Mouse (Mus musculus) embryonic facial prominence, embryonic 14.5 days (tissue): ENCODE measurements around the gene Lzts2. TPM values are rescaled to one million over a fixed set of nuclear protein-coding genes. Genes with fewer than 3 reads are reported as not detected.

Experiments used
- ATAC-seq: fragments of 200-750 bp; cut with Nextera tagmentation; 2 replicates; pipeline ENCODE4 v1.8.0; 2017; ENCODE audit warnings: low read depth, moderate number of reproducible peaks, moderate TSS enrichment
- DNase-seq: peaks from one replicate; pipeline ENCODE4 v3.0.0-alpha.2; 2015; ENCODE audit warnings: low spot score
- H3K27ac ChIP-seq: fragments of 300-500 bp; sonication (generic); replicated peaks from 2 replicates; pipeline ENCODE4 v1.5.1; 2014; ENCODE audit warnings: low read depth, mild to moderate bottlenecking, low read length, moderate library complexity
- H3K27me3 ChIP-seq: fragments of 300-500 bp; sonication (generic); replicated peaks from 2 replicates; pipeline ENCODE4 v1.6.1; 2014; ENCODE audit warnings: low read length; ENCODE audit not compliant: control insufficient read depth, insufficient read depth
- H3K36me3 ChIP-seq: fragments of 300-500 bp; sonication (generic); 2 replicates; pipeline ENCODE4 v1.6.1; 2014; ENCODE audit warnings: low read length, mixed read lengths; ENCODE audit not compliant: control insufficient read depth, insufficient read depth
- H3K4me1 ChIP-seq: fragments of 300-500 bp; sonication (generic); 2 replicates; pipeline ENCODE4 v1.6.1; 2014; ENCODE audit warnings: antibody characterized with exemption, low read length; ENCODE audit not compliant: control insufficient read depth, insufficient read depth
- H3K4me2 ChIP-seq: fragments of 300-500 bp; sonication (generic); 2 replicates; pipeline ENCODE4 v1.6.1; 2014; ENCODE audit warnings: low read depth, mild to moderate bottlenecking, low read length, moderate library complexity, mixed read lengths
- H3K4me3 ChIP-seq: fragments of 300-500 bp; sonication (generic); 2 replicates; pipeline ENCODE4 v1.5.1; 2014; ENCODE audit warnings: low read depth, mild to moderate bottlenecking, low read length
- H3K9ac ChIP-seq: fragments of 300-500 bp; sonication (generic); 2 replicates; pipeline ENCODE4 v1.6.1; 2014; ENCODE audit warnings: low read depth, mild to moderate bottlenecking, low read length, moderate library complexity, mixed read lengths
- H3K9me3 ChIP-seq: fragments of 300-500 bp; sonication (generic); 2 replicates; pipeline ENCODE4 v1.6.1; 2016; ENCODE audit warnings: low read length; ENCODE audit not compliant: control insufficient read depth
- WGBS: fragments of 180-500 bp; shearing (Covaris S2); extraction: QIAGEN DNeasy Blood & Tissue Kit; methylation state at CpG from one replicate; pipeline ENCODE4 v1.1.7; 2014; 5-methylcytosine and 5-hydroxymethylcytosine counted together
- polyA plus RNA-seq: library from polyadenylated mRNA; unstranded; fragments of >200 nt; fragmentation: Nextera tagmentation; extraction: Ambion mirVana; gene quantifications from 2 replicates; pipeline ENCODE4 v1.2.1, GENCODE M21; 2014

Gene Lzts2
- polyA plus RNA-seq, 1 experiment from 2014 or later = 51.2 TPM

GRCm38 (mm10) chr19:44985159-44985988 is 28.8 kb upstream of the Lzts2 start:
- Histone ChIP-seq H3K27me3 (no peaks in the 10 kb centered on the region), H3K36me3 (peaks cover 20% of the 10 kb centered on the region), H3K4me1 (peaks cover 14% of the 10 kb centered on the region), H3K27ac (no peak overlapping the region), H3K9ac (no peak overlapping the region), H3K4me3 (no peak overlapping the region), H3K9me3 (no peaks in the 10 kb centered on the region), H3K4me2 (no peak overlapping the region)
- WGBS = 51% methylated on average over 5 of the region's 5 CpGs
- ATAC-seq (no peak), DNase-seq (no peak)

GRCm38 (mm10) chr19:44987004-44987403 is 27.2 kb upstream of the Lzts2 start:
- H3K36me3 ChIP-seq = peaks cover 6% of the 10 kb centered on the region
- no peak overlapping the region for H3K27ac ChIP-seq
- H3K9me3 ChIP-seq = no peaks in the 10 kb centered on the region
- no peaks in the 10 kb centered on the region for H3K27me3 ChIP-seq
- no peak overlapping the region for H3K4me2 ChIP-seq
- DNase-seq (no peak), ATAC-seq (no peak)
- no peak overlapping the region for H3K4me3 ChIP-seq
- peaks cover 14% of the 10 kb centered on the region for H3K4me1 ChIP-seq
- H3K9ac ChIP-seq = no peak overlapping the region
- WGBS = 62% methylated on average over 6 of the region's 6 CpGs

GRCm38 (mm10) chr19:44987851-44988250 is 26.4 kb upstream of the Lzts2 start:
- Histone ChIP-seq H3K9me3 (no peaks in the 10 kb centered on the region), H3K4me3 (no peak overlapping the region), H3K4me1 (peaks cover 14% of the 10 kb centered on the region), H3K9ac (no peak overlapping the region), H3K27me3 (no peaks in the 10 kb centered on the region), H3K27ac (no peak overlapping the region), H3K4me2 (no peak overlapping the region), H3K36me3 (peaks cover 5% of the 10 kb centered on the region; the same call in 1 of the 2 replicates)
- 52% methylated on average over 6 of the region's 6 CpGs for WGBS
- DNase-seq (no peak), ATAC-seq (no peak)

- WGBS = 31% methylated on average over 9 of the region's 9 CpGs
Measured at GRCm38 (mm10) chr19:44988321-44988720, 25.9 kb upstream of the Lzts2 start.

GRCm38 (mm10) chr19:44988831-44989566 is 25.2 kb upstream of the Lzts2 start, which contains the start of gene Sema4g:
Gene Sema4g (plus strand): TSS chr19:44989101.
- H3K9me3 ChIP-seq = no peaks in the 10 kb centered on the region
- H3K4me1 ChIP-seq = peaks cover 14% of the 10 kb centered on the region
- H3K4me3 ChIP-seq = peak within 1 kb of the TSS; percentile 75
- peak within 1 kb of the TSS; percentile 99 for H3K4me2 ChIP-seq
- DNase-seq (peak; percentile 59), ATAC-seq (peak; percentile 83)
- H3K36me3 ChIP-seq = peaks cover 6% of the 10 kb centered on the region; the same call in 1 of the 2 replicates
- WGBS = under 1% methylated on average over 23 of the region's 58 CpGs
- peak within 1 kb of the TSS; percentile 83 for H3K9ac ChIP-seq
- H3K27me3 ChIP-seq = no peaks in the 10 kb centered on the region
- H3K27ac ChIP-seq = peak within 1 kb of the TSS; percentile 44; the same call in 1 of the 2 replicates

More at GRCm38 (mm10) chr19:44988321-44988720, 25.9 kb upstream of the Lzts2 start:
- no peaks in the 10 kb centered on the region for H3K9me3 ChIP-seq
- H3K36me3 ChIP-seq = peaks cover 9% of the 10 kb centered on the region; the same call in 1 of the 2 replicates
- peak overlapping the region; percentile 99 for H3K4me2 ChIP-seq
- peak overlapping the region; percentile 83 for H3K9ac ChIP-seq
- H3K27me3 ChIP-seq = no peaks in the 10 kb centered on the region
- peaks cover 14% of the 10 kb centered on the region for H3K4me1 ChIP-seq
- no peak overlapping the region for H3K27ac ChIP-seq
- DNase-seq (no peak), ATAC-seq (no peak)
- H3K4me3 ChIP-seq = peak overlapping the region; percentile 75

- no peak for DNase-seq
- peak; percentile 2; the same call in 1 of the 2 replicates for ATAC-seq
- Histone ChIP-seq H3K36me3 (peaks cover 6% of the 10 kb centered on the region; the same call in 1 of the 2 replicates), H3K27me3 (no peaks in the 10 kb centered on the region), H3K9ac (peak overlapping the region; percentile 83), H3K9me3 (no peaks in the 10 kb centered on the region), H3K27ac (0 out of 2 replicates have a peak overlapping the region, but pooled peaks have one; percentile 44), H3K4me1 (peaks cover 14% of the 10 kb centered on the region), H3K4me3 (peak overlapping the region; percentile 75), H3K4me2 (peak overlapping the region; percentile 99)
- 4% methylated on average over 20 of the region's 22 CpGs for WGBS
Measured at GRCm38 (mm10) chr19:44989567-44990495, 24.4 kb upstream of the Lzts2 start.

- Histone ChIP-seq H3K9me3 (no peaks in the 10 kb centered on the region), H3K4me1 (peaks cover 14% of the 10 kb centered on the region), H3K36me3 (peaks cover 6% of the 10 kb centered on the region; the same call in 1 of the 2 replicates), H3K27me3 (no peaks in the 10 kb centered on the region), H3K9ac (no peak overlapping the region), H3K4me2 (peak overlapping the region; percentile 99; the same call in 1 of the 2 replicates), H3K27ac (no peak overlapping the region), H3K4me3 (no peak overlapping the region)
- no peak for DNase-seq
- 78% methylated on average over 8 of the region's 8 CpGs for WGBS
- no peak for ATAC-seq
Measured at GRCm38 (mm10) chr19:44991031-44991430, 23.2 kb upstream of the Lzts2 start.

- H3K9me3 ChIP-seq = no peaks in the 10 kb centered on the region
- ATAC-seq (no peak), DNase-seq (no peak)
- H3K4me3 ChIP-seq = no peak overlapping the region
- no peak overlapping the region for H3K27ac ChIP-seq
- 44% methylated on average over 7 of the region's 7 CpGs for WGBS
- H3K9ac ChIP-seq = no peak overlapping the region
- H3K4me1 ChIP-seq = peaks cover 14% of the 10 kb centered on the region
- no peak overlapping the region for H3K4me2 ChIP-seq
- H3K36me3 ChIP-seq = peaks cover 6% of the 10 kb centered on the region; the same call in 1 of the 2 replicates
- H3K27me3 ChIP-seq = no peaks in the 10 kb centered on the region
Measured at GRCm38 (mm10) chr19:44992246-44992645, 22.0 kb upstream of the Lzts2 start.
